Mouse (Mus musculus) bone marrow, adult 2 months (tissue): ENCODE data around the gene Glrb.

Experiments
- CTCF ChIP-seq: fragments of 200-500 bp; IDR thresholded peaks from 2 replicates; pipeline ENCODE4 v1.5.1; 2011; ENCODE audit warnings: low read length, control low read depth; ENCODE audit not compliant: control insufficient read depth, insufficient read depth
- POLR2A ChIP-seq: fragments of 200-500 bp; IDR thresholded peaks from 2 replicates; pipeline ENCODE4 v1.6.1; 2011; ENCODE audit warnings: low read depth, mild to moderate bottlenecking, control low read depth, low read length, borderline replicate concordance; ENCODE audit not compliant: control insufficient read depth

DNA sequence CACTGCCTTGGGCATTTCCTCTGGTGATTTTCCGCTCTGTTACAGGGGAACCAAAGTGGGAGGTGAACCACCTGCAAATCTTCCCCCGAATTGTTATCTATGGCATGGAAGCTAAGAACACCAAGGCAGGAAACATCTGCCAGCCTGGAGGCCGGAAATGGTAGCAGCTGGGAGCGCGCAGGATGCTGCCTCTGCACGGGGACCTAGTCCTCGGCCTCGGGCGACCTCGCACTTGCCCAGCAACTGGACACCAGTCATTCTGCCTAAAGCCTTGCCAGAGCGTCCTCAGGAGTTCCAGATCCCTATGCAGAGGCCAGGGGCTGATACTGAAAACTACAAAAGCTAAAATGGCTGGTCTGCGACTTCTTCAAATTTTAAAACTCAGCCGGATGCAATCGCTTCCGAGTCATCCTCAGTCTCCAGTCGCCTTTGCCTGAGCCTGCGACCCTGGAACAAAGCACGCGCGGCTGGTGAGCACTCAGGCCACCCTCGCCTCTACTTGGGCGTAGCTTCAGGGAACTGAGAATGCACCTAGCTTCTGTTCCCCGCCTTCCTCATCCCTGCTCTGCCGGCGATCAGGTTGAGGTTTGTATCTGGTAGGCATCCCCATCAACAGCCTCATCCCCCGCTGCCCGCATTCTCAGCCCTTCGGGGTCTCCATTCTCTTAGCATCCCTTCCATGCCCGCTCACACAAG lies 113.0 kb downstream of the Glrb start:
- TF ChIP-seq CTCF = no peak
- no peak for TF ChIP-seq POLR2A
